Mouse (Mus musculus) limb, embryonic 13.5 days (tissue): ENCODE measurements around the gene Adra1d. TPM values are rescaled to one million over a fixed set of nuclear protein-coding genes. Genes with fewer than 3 reads are reported as not detected.

Source experiments
- ATAC-seq: fragments of 200-750 bp; cut with Nextera tagmentation; 2 replicates; pipeline ENCODE4 v1.8.0; 2017; ENCODE audit warnings: low read depth, moderate number of reproducible peaks, moderate TSS enrichment; ENCODE audit not compliant: low FRiP score
- H3K27ac ChIP-seq: fragments of 300-500 bp; sonication (generic); 2 replicates; pipeline ENCODE4 v1.5.1; 2015; ENCODE audit warnings: inconsistent platforms, mild to moderate bottlenecking, moderate library complexity
- H3K27me3 ChIP-seq: fragments of 300-500 bp; sonication (generic); 2 replicates; pipeline ENCODE4 v1.6.1; 2015; ENCODE audit warnings: mild to moderate bottlenecking, inconsistent platforms
- H3K36me3 ChIP-seq: fragments of 300-500 bp; sonication (generic); 2 replicates; pipeline ENCODE4 v1.6.1; 2015; ENCODE audit warnings: inconsistent platforms, mild to moderate bottlenecking, moderate library complexity
- H3K4me1 ChIP-seq: fragments of 300-500 bp; sonication (generic); 2 replicates; pipeline ENCODE4 v1.6.1; 2015; ENCODE audit warnings: inconsistent platforms
- H3K4me2 ChIP-seq: fragments of 300-500 bp; sonication (generic); replicated peaks from 2 replicates; pipeline ENCODE4 v1.6.1; 2015; ENCODE audit warnings: inconsistent platforms, mild to moderate bottlenecking, moderate library complexity
- H3K4me3 ChIP-seq: fragments of 300-500 bp; sonication (generic); 2 replicates; pipeline ENCODE4 v1.5.1; 2015; ENCODE audit warnings: moderate library complexity, mild to moderate bottlenecking, inconsistent platforms
- H3K9ac ChIP-seq: fragments of 300-500 bp; sonication (generic); 2 replicates; pipeline ENCODE4 v1.6.1; 2015; ENCODE audit warnings: mild to moderate bottlenecking, inconsistent platforms
- H3K9me3 ChIP-seq: fragments of 300-500 bp; sonication (generic); 2 replicates; pipeline ENCODE4 v1.6.1; 2016; ENCODE audit warnings: inconsistent platforms
- WGBS: fragments of 180-500 bp; shearing (Covaris S2); methylation state at CpG from one replicate; pipeline ENCODE4 v1.1.7; 2015; 5-methylcytosine and 5-hydroxymethylcytosine counted together
- polyA plus RNA-seq: library from polyadenylated mRNA; unstranded; fragments of >200 nt; fragmentation: Nextera tagmentation; extraction: Ambion mirVana; gene quantifications from 2 replicates; pipeline ENCODE4 v1.2.1, GENCODE M21; 2015

The Adra1d gene
- 0.17 and 0.38 TPM in 2 replicates for polyA plus RNA-seq

- no peak within 1 kb of the TSS for H3K27ac ChIP-seq
- H3K9ac ChIP-seq: peak within 1 kb of the TSS; percentile 60
- H3K4me1 ChIP-seq: peaks cover 20% of the 10 kb centered on the region
- no peak for ATAC-seq
- WGBS: under 1% methylated on average over 71 of the region's 82 CpGs
- no peaks in the 10 kb centered on the region for H3K9me3 ChIP-seq
- H3K27me3 ChIP-seq: peaks cover 93% of the 10 kb centered on the region
- no peaks in the 10 kb centered on the region for H3K36me3 ChIP-seq
- H3K4me2 ChIP-seq: peak within 1 kb of the TSS; percentile 83
- peak within 1 kb of the TSS; percentile 54 for H3K4me3 ChIP-seq
These were observed at the start of gene Adra1d for GRCm38 (mm10) chr2:131561891-131562585. Gene Adra1d (minus strand): TSS chr2:131562283.

- Histone ChIP-seq H3K4me3 (no peak overlapping the region), H3K36me3 (no peaks in the 10 kb centered on the region), H3K27ac (no peak overlapping the region), H3K4me1 (0 out of 2 replicates have a peak, but pooled peaks cover 3% of the 10 kb centered on the region), H3K9me3 (no peaks in the 10 kb centered on the region; the same call in 1 of the 2 replicates), H3K27me3 (no peaks in the 10 kb centered on the region), H3K9ac (no peak overlapping the region), H3K4me2 (no peak overlapping the region)
- WGBS: 47% methylated on average over 2 of the region's 2 CpGs
- no peak for ATAC-seq
These were observed 39.8 kb upstream of the Adra1d start for GRCm38 (mm10) chr2:131601881-131602280.

DNA sequence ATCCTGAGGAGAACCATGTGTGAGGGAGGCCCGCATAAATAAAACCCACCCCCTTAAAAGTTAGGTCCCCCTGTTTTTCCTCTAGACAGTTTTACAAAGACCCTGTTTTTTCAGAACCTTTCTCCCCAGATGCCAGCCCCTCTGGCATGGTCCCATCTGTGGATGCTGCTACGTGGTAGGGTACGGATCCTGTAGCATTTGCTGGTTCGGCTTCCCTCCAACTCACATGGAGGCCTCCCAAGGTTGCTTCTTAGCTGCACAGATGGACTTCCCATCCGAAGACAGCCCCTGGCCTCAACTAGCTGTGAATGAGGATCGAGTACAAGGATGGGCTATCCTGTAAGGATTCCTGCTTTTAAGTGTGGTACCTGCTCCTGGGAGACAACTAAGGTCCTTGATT, 32.8 kb upstream of the Adra1d start:
- no peaks in the 10 kb centered on the region for H3K27me3 ChIP-seq
- ATAC-seq: no peak
- H3K4me3 ChIP-seq: no peak overlapping the region
- no peaks in the 10 kb centered on the region for H3K36me3 ChIP-seq
- H3K9ac ChIP-seq: no peak overlapping the region
- no peaks in the 10 kb centered on the region for H3K9me3 ChIP-seq
- 86% methylated on average over 6 of the region's 6 CpGs for WGBS
- H3K27ac ChIP-seq: no peak overlapping the region
- H3K4me2 ChIP-seq: no peak overlapping the region
- H3K4me1 ChIP-seq: no peaks in the 10 kb centered on the region

DNA sequence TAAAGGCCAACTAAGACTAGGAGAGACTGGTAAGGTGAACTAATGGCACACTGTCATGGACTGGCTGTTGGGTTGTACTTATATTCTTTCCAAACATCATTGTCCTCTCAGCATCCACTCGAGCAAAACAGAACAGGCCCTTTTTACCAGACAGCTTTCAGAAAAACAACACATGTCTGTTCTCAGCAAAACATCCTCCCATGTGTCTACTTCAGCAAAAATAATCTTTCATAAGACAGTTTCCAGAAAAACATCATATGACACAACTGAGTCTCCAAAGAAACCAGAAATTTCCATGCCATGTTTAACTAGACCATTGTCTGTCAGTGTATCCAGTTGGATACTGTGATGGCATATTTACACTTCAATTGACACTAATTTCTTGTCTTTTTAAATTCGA, 25.4 kb upstream of the Adra1d start:
- no peak overlapping the region for H3K27ac ChIP-seq
- WGBS: 83% methylated on average over 2 of the region's 2 CpGs
- H3K36me3 ChIP-seq: no peaks in the 10 kb centered on the region
- no peak overlapping the region for H3K4me2 ChIP-seq
- no peaks in the 10 kb centered on the region for H3K9me3 ChIP-seq
- H3K4me3 ChIP-seq: no peak overlapping the region
- no peak overlapping the region for H3K9ac ChIP-seq
- H3K27me3 ChIP-seq: no peaks in the 10 kb centered on the region
- ATAC-seq: no peak
- no peaks in the 10 kb centered on the region for H3K4me1 ChIP-seq

DNA sequence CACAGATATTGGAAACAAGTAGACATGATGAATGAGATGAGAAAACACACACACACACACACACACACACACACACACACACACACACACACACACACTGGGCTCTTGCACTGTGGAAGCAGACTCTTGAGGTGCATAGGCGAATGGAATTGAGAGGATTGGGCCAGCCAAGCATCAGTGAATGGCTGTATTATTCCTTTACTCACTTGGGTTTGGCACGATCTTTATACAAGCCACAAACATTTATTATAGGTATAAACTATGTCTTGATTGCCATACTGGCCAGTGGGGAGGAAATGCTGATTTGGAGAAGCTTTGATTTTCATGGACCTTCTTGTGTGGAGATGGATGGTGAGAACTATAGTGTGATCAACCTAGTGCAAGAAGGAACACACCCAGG, 19.4 kb upstream of the Adra1d start:
- H3K27me3 ChIP-seq: no peaks in the 10 kb centered on the region
- H3K9ac ChIP-seq: no peak overlapping the region
- no peak overlapping the region for H3K27ac ChIP-seq
- no peaks in the 10 kb centered on the region for H3K36me3 ChIP-seq
- no peak overlapping the region for H3K4me3 ChIP-seq
- no peak overlapping the region for H3K4me2 ChIP-seq
- 71% methylated on average over 2 of the region's 2 CpGs for WGBS
- no peak for ATAC-seq
- no peaks in the 10 kb centered on the region for H3K9me3 ChIP-seq
- H3K4me1 ChIP-seq: no peaks in the 10 kb centered on the region

- H3K4me2 ChIP-seq: peak overlapping the region; percentile 83
- no peak overlapping the region for H3K27ac ChIP-seq
- peak overlapping the region; percentile 54 for H3K4me3 ChIP-seq
- WGBS: under 1% methylated on average over 25 of the region's 30 CpGs
- peaks cover 20% of the 10 kb centered on the region for H3K4me1 ChIP-seq
- H3K9ac ChIP-seq: peak overlapping the region; percentile 60
- no peaks in the 10 kb centered on the region for H3K36me3 ChIP-seq
- H3K9me3 ChIP-seq: no peaks in the 10 kb centered on the region
- peaks cover 87% of the 10 kb centered on the region for H3K27me3 ChIP-seq
- ATAC-seq: peak; percentile 72
These were observed 571 bp upstream of the Adra1d start for GRCm38 (mm10) chr2:131562586-131563122.

DNA sequence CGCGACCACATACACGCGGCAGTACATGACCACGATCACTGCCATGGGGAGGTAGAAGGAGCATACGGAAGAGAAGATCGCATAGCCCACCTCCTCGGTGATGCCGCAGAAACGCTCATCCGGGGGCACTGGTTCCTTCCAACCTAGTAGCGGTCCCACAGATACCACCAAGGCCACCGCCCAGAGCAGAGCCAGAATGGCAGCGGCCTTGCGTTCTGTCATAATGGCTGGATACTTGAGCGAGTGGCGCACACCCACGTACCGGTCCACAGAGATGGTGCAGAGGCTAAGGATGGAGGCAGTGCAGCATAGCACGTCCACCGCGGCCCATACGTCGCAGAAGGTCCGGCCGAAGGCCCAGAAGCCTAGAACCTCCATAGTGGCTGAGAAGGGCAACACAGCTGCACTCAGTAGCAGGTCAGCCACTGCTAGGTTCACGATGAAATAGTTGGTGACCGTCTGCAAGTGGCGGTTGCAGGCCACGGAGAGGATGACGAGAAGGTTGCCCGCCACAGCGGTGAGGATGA, 676 bp downstream of the Adra1d start:
- WGBS: 4% methylated on average over 33 of the region's 33 CpGs
- Histone ChIP-seq H3K27ac (no peak overlapping the region), H3K27me3 (peaks cover 100% of the 10 kb centered on the region), H3K4me3 (peak overlapping the region; percentile 54), H3K9ac (peak overlapping the region; percentile 26; the same call in 1 of the 2 replicates), H3K36me3 (no peaks in the 10 kb centered on the region), H3K4me2 (peak overlapping the region; percentile 83), H3K4me1 (peaks cover 20% of the 10 kb centered on the region), H3K9me3 (no peaks in the 10 kb centered on the region)
- no peak for ATAC-seq

- Histone ChIP-seq H3K9me3 (no peaks in the 10 kb centered on the region), H3K4me3 (peak overlapping the region; percentile 54; the same call in 1 of the 2 replicates), H3K27me3 (peaks cover 98% of the 10 kb centered on the region), H3K36me3 (no peaks in the 10 kb centered on the region), H3K27ac (no peak overlapping the region), H3K9ac (no peak overlapping the region), H3K4me2 (no peak overlapping the region), H3K4me1 (peaks cover 20% of the 10 kb centered on the region)
- no peak for ATAC-seq
- 49% methylated on average over 2 of the region's 2 CpGs for WGBS
These were observed 1.7 kb downstream of the Adra1d start for GRCm38 (mm10) chr2:131560205-131560919.

DNA sequence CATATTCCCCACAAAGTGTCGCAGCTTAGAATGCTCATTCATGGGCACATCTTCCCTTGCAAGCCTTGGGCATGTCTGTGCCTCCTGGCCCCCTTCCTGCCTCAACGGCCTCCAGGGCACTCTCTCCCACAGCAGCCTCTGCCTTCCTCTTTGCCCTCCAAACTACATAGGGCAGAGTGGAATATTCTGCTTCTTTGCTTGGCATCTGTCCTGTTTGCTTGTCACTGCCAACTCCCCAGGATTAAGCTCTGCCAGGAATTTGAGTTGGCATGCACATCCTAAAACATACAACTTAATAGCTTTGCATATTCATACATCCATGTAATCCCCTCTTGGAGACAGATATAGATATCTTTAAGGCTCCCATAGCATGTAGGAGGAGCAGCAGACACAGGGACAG, 4.2 kb downstream of the Adra1d start:
- no peak for ATAC-seq
- no peak overlapping the region for H3K4me3 ChIP-seq
- peaks cover 98% of the 10 kb centered on the region for H3K27me3 ChIP-seq
- H3K9ac ChIP-seq: no peak overlapping the region
- H3K4me1 ChIP-seq: peaks cover 17% of the 10 kb centered on the region; the same call in 1 of the 2 replicates
- H3K4me2 ChIP-seq: no peak overlapping the region
- WGBS: 77% methylated on average over 2 of the region's 2 CpGs
- no peaks in the 10 kb centered on the region for H3K9me3 ChIP-seq
- H3K27ac ChIP-seq: no peak overlapping the region
- H3K36me3 ChIP-seq: no peaks in the 10 kb centered on the region

DNA sequence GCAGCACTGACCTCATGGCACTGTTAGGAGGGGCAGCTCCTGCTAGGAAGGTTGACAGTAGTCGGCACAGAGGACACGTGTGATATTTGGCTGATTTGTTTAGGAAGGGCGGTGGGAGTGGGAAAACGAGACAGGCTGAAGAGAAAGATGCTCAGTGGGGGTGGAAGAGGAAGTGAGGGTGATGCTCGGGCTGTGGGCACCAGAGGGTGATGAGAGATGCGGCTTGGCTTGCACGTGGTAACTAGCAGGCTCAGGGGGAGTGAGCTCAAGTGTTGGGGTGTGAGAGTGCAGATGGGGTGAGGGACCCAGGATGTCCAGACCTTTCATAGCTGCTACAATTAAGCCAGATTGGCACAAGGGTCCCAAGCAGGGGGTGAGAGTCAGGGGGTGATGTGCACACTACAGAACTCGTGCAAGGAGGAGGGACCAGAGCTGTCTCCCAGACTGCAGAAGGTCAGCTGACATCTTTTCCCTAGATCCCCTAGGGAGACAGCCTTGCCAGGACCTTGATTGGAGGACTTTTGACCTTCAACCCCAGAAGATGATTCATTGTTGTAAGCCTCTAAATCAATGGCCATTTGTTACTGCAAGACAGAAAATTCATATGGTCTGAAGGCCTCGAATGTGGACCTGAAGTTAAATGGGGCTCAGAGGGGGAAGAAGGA, 9.2 kb downstream of the Adra1d start:
- Histone ChIP-seq H3K9me3 (no peaks in the 10 kb centered on the region), H3K36me3 (no peaks in the 10 kb centered on the region), H3K4me3 (no peak overlapping the region), H3K9ac (no peak overlapping the region), H3K27me3 (peaks cover 98% of the 10 kb centered on the region), H3K27ac (no peak overlapping the region), H3K4me1 (no peaks in the 10 kb centered on the region), H3K4me2 (no peak overlapping the region)
- no peak for ATAC-seq
- WGBS: 25% methylated on average over 9 of the region's 9 CpGs

DNA sequence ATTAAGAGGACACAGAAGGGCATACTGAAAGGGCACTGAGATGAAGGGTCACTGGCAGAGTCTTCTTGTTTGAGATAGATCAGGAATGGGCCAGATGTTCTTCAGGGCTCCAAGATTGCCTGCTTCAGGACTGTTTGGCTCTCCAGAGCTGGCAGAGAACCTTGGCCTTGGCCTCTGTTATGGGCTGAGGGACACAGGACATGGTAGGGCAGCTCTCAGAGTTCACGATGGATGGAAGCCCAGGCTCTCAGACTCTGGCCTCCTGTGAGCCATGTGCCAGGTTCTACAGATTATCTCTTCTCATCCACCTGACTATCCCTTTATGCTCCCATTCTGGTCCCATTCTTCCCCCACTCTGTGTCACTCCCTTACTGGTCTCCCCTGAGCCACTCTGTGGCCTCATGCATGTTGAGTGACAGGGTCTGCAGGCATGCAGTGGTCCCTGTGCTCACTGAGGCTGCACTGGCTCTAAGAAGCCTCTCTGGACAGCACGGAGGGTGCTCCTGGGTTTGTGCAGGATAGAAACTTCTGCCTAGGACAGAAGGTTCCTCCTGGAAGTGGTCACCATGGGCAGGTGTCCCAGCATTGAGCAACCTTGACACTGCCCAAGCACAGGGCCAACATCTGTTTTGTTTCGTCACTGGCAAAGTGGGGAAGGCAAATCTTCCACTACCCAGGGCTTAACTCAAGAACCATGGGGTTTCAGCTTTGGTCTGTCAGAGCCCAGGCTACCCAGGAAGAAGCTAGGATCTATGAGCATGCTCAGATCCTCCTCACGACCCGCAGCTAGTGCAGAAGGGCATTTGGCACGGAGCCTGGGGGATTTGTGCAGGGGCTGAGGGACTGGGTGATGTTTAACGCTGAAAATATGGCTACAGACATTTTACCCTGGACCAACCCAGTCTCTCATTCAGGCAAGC, 10.1 kb downstream of the Adra1d start:
- H3K36me3 ChIP-seq: no peaks in the 10 kb centered on the region
- no peak for ATAC-seq
- H3K4me1 ChIP-seq: peaks cover 2% of the 10 kb centered on the region; the same call in 1 of the 2 replicates
- 62% methylated on average over 7 of the region's 7 CpGs for WGBS
- no peaks in the 10 kb centered on the region for H3K9me3 ChIP-seq
- H3K4me3 ChIP-seq: no peak overlapping the region
- no peak overlapping the region for H3K27ac ChIP-seq
- peaks cover 98% of the 10 kb centered on the region for H3K27me3 ChIP-seq
- H3K9ac ChIP-seq: no peak overlapping the region
- no peak overlapping the region for H3K4me2 ChIP-seq
